Mouse (Mus musculus) liver, embryonic 12.5 days (tissue): ENCODE data around the gene Ppif. TPM values are rescaled to one million over a fixed set of nuclear protein-coding genes. Genes with fewer than 3 reads are reported as not detected.

ENCODE experiments used
- polyA plus RNA-seq: library from polyadenylated mRNA; unstranded; fragments of >200 nt; fragmentation: Nextera tagmentation; extraction: Ambion mirVana; gene quantifications from 2 replicates; pipeline ENCODE4 v1.2.1, GENCODE M21; 2016

The Ppif gene
- polyA plus RNA-seq, 1 experiment from 2014 or later: 48.4 TPM

Other genes starting within 250 kb of the Ppif start
- 9.1 and 10.2 TPM in 2 replicates for gene Zmiz1, start 235.0 kb upstream of the Ppif start, polyA plus RNA-seq
- 6.9 and 7.8 TPM in 2 replicates for gene Zcchc24, start 74.9 kb downstream of the Ppif start, polyA plus RNA-seq
- gene Anxa11, start 148.0 kb downstream of the Ppif start, polyA plus RNA-seq: 10.1 and 10.5 TPM in 2 replicates
- gene Plac9a, start 208.9 kb downstream of the Ppif start, polyA plus RNA-seq: 0.84 TPM in 1 of 2 replicates, not detected in the other
- 0.92 and 1.4 TPM in 2 replicates for gene Tmem254a, start 233.5 kb downstream of the Ppif start, polyA plus RNA-seq
- not detected in 2 replicates for gene Cphx1, start 244.2 kb downstream of the Ppif start, polyA plus RNA-seq